Mouse (Mus musculus) liver, postnatal 0 days (tissue): ENCODE measurements around the gene Cyp2d22.

Source experiments
- CTCF ChIP-seq: sonication (generic); IDR thresholded peaks from 2 replicates; pipeline ENCODE4 v1.5.1; 2016; ENCODE audit warnings: antibody characterized with exemption, low read depth
- EP300 ChIP-seq: IDR thresholded peaks from 2 replicates; pipeline ENCODE4 v1.6.1; 2016; ENCODE audit warnings: antibody characterized with exemption, low read depth, mild to moderate bottlenecking

- TF ChIP-seq CTCF (no peak), EP300 (no peak)
Measured at GRCm38 (mm10) chr15:82374437-82374836, 5.6 kb downstream of the Cyp2d22 start.
